ENCODE assay signal across 17 mouse cellular contexts in the genomic region with DNA sequence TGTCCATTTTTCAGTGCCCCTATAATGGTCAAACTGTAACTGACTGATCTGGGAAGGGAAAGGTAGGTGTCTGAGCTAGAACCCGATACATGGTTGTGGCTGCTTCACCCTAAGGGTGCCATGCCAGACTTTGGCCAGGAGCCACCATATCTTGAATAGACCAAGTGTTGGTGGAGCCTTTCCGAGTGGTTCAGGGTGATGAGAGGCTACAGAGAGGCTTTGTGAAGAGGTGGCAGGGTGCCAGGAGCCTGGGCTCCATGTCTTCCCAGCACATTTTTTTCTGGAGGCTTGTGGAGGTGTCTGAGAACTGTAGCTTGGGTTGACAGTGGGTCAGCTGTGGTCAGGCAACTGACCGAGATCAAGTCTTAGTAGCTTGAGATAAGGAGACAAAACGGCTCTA. TPM values are rescaled to one million over a fixed set of nuclear protein-coding genes. Genes with fewer than 3 reads are reported as not detected.
DNase-seq lines count a peak whose midpoint lies in the region; ATAC-seq and TF ChIP-seq lines count a peak whose summit lies in the region.
"Had no signal": no experiment of that assay in that cellular context is flagged by ENCODE, and none has a peak within 500 bp of the region (broad histone marks: within the 10 kb centered on the region; RNA-seq: fewer than 3 reads in every experiment).

No protein-coding gene starts in this region.

- H3K4me3 ChIP-seq in layer of hippocampus, adult 2 months = no peak overlapping the region
- H3K4me3 ChIP-seq in midbrain, postnatal 0 days (ENCODE audit: low read depth, low read length) = no peak overlapping the region
- no peak overlapping the region for H3K4me3 ChIP-seq in midbrain, embryonic 13.5 days (replicated peaks)
- H3K4me3 ChIP-seq: liver, embryonic 15.5 days had no signal

- H3K27ac ChIP-seq in layer of hippocampus, adult 2 months = no peak overlapping the region
- no peak overlapping the region for H3K27ac ChIP-seq in midbrain, postnatal 0 days (ENCODE audit: low read depth, low read length)
- no peak overlapping the region for H3K27ac ChIP-seq in midbrain, embryonic 13.5 days
- H3K27ac ChIP-seq: liver, embryonic 15.5 days had no signal

- no peak for ATAC-seq in midbrain, postnatal 0 days (ENCODE audit: low FRiP score)
- ATAC-seq in midbrain, embryonic 13.5 days = no peak
- peak; percentile 62 for ATAC-seq in erythroblast, adult 5-6 weeks (replicated peaks; ENCODE audit: low FRiP score, poor library complexity, severe bottlenecking)
- ATAC-seq: forebrain, embryonic 16.5 days had no signal

- H3K4me1 ChIP-seq in midbrain, postnatal 0 days (ENCODE audit: insufficient read depth, low read length) = no peaks in the 10 kb centered on the region
- no peaks in the 10 kb centered on the region for H3K4me1 ChIP-seq in midbrain, embryonic 13.5 days (replicated peaks)

- TF ChIP-seq CTCF in layer of hippocampus, adult 2 months (conservative IDR thresholded peaks at IDR 0.05) = no peak
- no peak for TF ChIP-seq CTCF in midbrain, postnatal 0 days (IDR thresholded peaks at IDR 0.05)

- peak; percentile 61 for DNase-seq in layer of hippocampus, adult 11-12 months (ENCODE audit: low spot score)
- no peak for DNase-seq in layer of hippocampus, adult 2 months (ENCODE audit: low spot score in 2 of 2)
- peak; percentile 41 for DNase-seq in midbrain, postnatal 0 days (ENCODE audit: low spot score)
- peak; percentile 36 to 62 for DNase-seq in layer of hippocampus, postnatal 10 days (ENCODE audit: low spot score in 2 of 2)
- no peak for DNase-seq in gastrocnemius, postnatal 4 days (ENCODE audit: low spot score in 2 of 2)
- DNase-seq in embryo, embryonic 9.5 days (ENCODE audit: extremely low spot score) = no peak
- DNase-seq: cerebellum, postnatal 14 days; gastrocnemius, postnatal 25 days; kidney, postnatal 14 days; thymus, adult 18-20 months had no signal

- no peak overlapping the region for H3K9ac ChIP-seq in midbrain, postnatal 0 days (replicated peaks; ENCODE audit: low read length, poor library complexity, severe bottlenecking)
- no peak overlapping the region for H3K9ac ChIP-seq in midbrain, embryonic 13.5 days (replicated peaks)
- H3K9ac ChIP-seq: liver, embryonic 15.5 days had no signal

- H3K9me3 ChIP-seq in midbrain, postnatal 0 days (ENCODE audit: low read length) = no peaks in the 10 kb centered on the region
- no peaks in the 10 kb centered on the region for H3K9me3 ChIP-seq in midbrain, embryonic 13.5 days
- H3K9me3 ChIP-seq: liver, embryonic 15.5 days had no signal

- WGBS in midbrain, postnatal 0 days = 69% methylated on average over 4 of the region's 4 CpGs
- 81% methylated on average over 4 of the region's 4 CpGs for WGBS in midbrain, embryonic 13.5 days

- H3K27me3 ChIP-seq in midbrain, postnatal 0 days (ENCODE audit: insufficient read depth, low read length) = no peaks in the 10 kb centered on the region
- no peaks in the 10 kb centered on the region for H3K27me3 ChIP-seq in midbrain, embryonic 13.5 days
- H3K27me3 ChIP-seq: liver, embryonic 15.5 days had no signal

- no peak overlapping the region for H3K4me2 ChIP-seq in midbrain, postnatal 0 days (ENCODE audit: low read depth, low read length, poor library complexity, severe bottlenecking)
- H3K4me2 ChIP-seq in midbrain, embryonic 13.5 days (replicated peaks) = no peak overlapping the region
- H3K4me2 ChIP-seq: liver, embryonic 15.5 days had no signal

- H3K36me3 ChIP-seq in midbrain, postnatal 0 days (ENCODE audit: insufficient read depth, low read length) = no peaks in the 10 kb centered on the region
- H3K36me3 ChIP-seq in midbrain, embryonic 13.5 days = no peaks in the 10 kb centered on the region
- H3K36me3 ChIP-seq: liver, embryonic 15.5 days had no signal

RNA-seq across cellular contexts. Expression of gene Acap1, which starts 3.9 kb away (rescaled TPM):
- total RNA-seq in layer of hippocampus, adult 2 months (2021) = not detected
- 0.66 TPM in 1 of 2 replicates, not detected in the other for total RNA-seq in midbrain, postnatal 0 days (2014; rRNA removed)
- polyA plus RNA-seq in midbrain, postnatal 0 days (2015; fragmentation: Nextera tagmentation; extraction: Ambion mirVana) = 0.14 TPM in 1 of 2 replicates, not detected in the other
- 0.37 and 0.48 TPM in 2 replicates for polyA plus RNA-seq in midbrain, embryonic 13.5 days (2015; fragmentation: Nextera tagmentation; extraction: Ambion mirVana)
- total RNA-seq in erythroblast, adult 5-6 weeks (2015; ENCODE audit: low replicate concordance) = 9.0 and 15.7 TPM in 2 replicates
- 12.1 and 16.1 TPM in 2 replicates for total RNA-seq in erythroblast, adult 5-6 weeks (2017; ENCODE audit: low replicate concordance)
- under 1 TPM; 0.16 to 0.21 TPM for total RNA-seq in layer of hippocampus, postnatal 10 days (2021)
- 1 to 10 TPM in 1 of 2 experiments, under 1 TPM in 1; 0.65 to 1.1 TPM for total RNA-seq in gastrocnemius, postnatal 4 days (2021)

RNA-seq across cellular contexts. Expression of gene 2810408A11Rik, which starts 9.3 kb away (rescaled TPM):
- 1 to 10 TPM in 1 of 2 experiments, under 1 TPM in 1; 0.64 to 1.0 TPM for total RNA-seq in layer of hippocampus, adult 2 months (2021)
- 3.3 and 8.7 TPM in 2 replicates for total RNA-seq in midbrain, postnatal 0 days (2014; rRNA removed)
- polyA plus RNA-seq in midbrain, postnatal 0 days (2015; fragmentation: Nextera tagmentation; extraction: Ambion mirVana) = 4.8 and 6.2 TPM in 2 replicates
- polyA plus RNA-seq in midbrain, embryonic 13.5 days (2015; fragmentation: Nextera tagmentation; extraction: Ambion mirVana) = 16.1 and 17.1 TPM in 2 replicates
- 2.7 TPM in 1 of 2 replicates, not detected in the other for total RNA-seq in erythroblast, adult 5-6 weeks (2015; ENCODE audit: low replicate concordance)
- 6.0 TPM in 1 of 2 replicates, not detected in the other for total RNA-seq in erythroblast, adult 5-6 weeks (2017; ENCODE audit: low replicate concordance)
- 1 to 10 TPM; 2.4 to 2.5 TPM for total RNA-seq in layer of hippocampus, postnatal 10 days (2021)
- 1 to 10 TPM; 3.2 to 4.1 TPM for total RNA-seq in gastrocnemius, postnatal 4 days (2021)
- total RNA-seq: gastrocnemius, postnatal 25 days; monocyte, adult 5-6 weeks had no signal

RNA-seq across cellular contexts. Expression of gene Neurl4, which starts 9.4 kb away (rescaled TPM):
- total RNA-seq in layer of hippocampus, adult 2 months (2021) = 100 to 1,000 TPM; 122 to 125 TPM
- 112 and 118 TPM in 2 replicates for total RNA-seq in midbrain, postnatal 0 days (2014; rRNA removed)
- 15.2 and 16.7 TPM in 2 replicates for polyA plus RNA-seq in midbrain, postnatal 0 days (2015; fragmentation: Nextera tagmentation; extraction: Ambion mirVana)
- polyA plus RNA-seq in midbrain, embryonic 13.5 days (2015; fragmentation: Nextera tagmentation; extraction: Ambion mirVana) = 18.6 and 19.8 TPM in 2 replicates
- 3.5 and 3.8 TPM in 2 replicates for total RNA-seq in erythroblast, adult 5-6 weeks (2015; ENCODE audit: low replicate concordance)
- total RNA-seq in erythroblast, adult 5-6 weeks (2017; ENCODE audit: low replicate concordance) = 9.3 and 16.0 TPM in 2 replicates
- total RNA-seq in layer of hippocampus, postnatal 10 days (2021) = 100 to 1,000 TPM; 127 to 146 TPM
- total RNA-seq in gastrocnemius, postnatal 4 days (2021) = 10 to 100 TPM; 32.3 to 36.9 TPM

RNA-seq across cellular contexts. Expression of gene Kctd11, which starts 10.3 kb away (rescaled TPM):
- total RNA-seq in layer of hippocampus, adult 2 months (2021) = 1 to 10 TPM; 1.3 to 1.4 TPM
- 0.93 and 1.6 TPM in 2 replicates for total RNA-seq in midbrain, postnatal 0 days (2014; rRNA removed)
- polyA plus RNA-seq in midbrain, postnatal 0 days (2015; fragmentation: Nextera tagmentation; extraction: Ambion mirVana) = 0.57 and 0.92 TPM in 2 replicates
- 1.3 and 1.7 TPM in 2 replicates for polyA plus RNA-seq in midbrain, embryonic 13.5 days (2015; fragmentation: Nextera tagmentation; extraction: Ambion mirVana)
- total RNA-seq in erythroblast, adult 5-6 weeks (2015; ENCODE audit: low replicate concordance) = 1.3 and 2.1 TPM in 2 replicates
- 0.42 and 0.77 TPM in 2 replicates for total RNA-seq in erythroblast, adult 5-6 weeks (2017; ENCODE audit: low replicate concordance)
- total RNA-seq in layer of hippocampus, postnatal 10 days (2021) = under 1 TPM; 0.85 TPM
- total RNA-seq in gastrocnemius, postnatal 4 days (2021) = 1 to 10 TPM; 3.5 to 4.7 TPM

RNA-seq across cellular contexts. Expression of gene Tmem95, which starts 13.7 kb away (rescaled TPM):
- total RNA-seq in layer of hippocampus, adult 2 months (2021) = not detected
- not detected in 2 replicates for total RNA-seq in midbrain, postnatal 0 days (2014; rRNA removed)
- polyA plus RNA-seq in midbrain, postnatal 0 days (2015; fragmentation: Nextera tagmentation; extraction: Ambion mirVana) = not detected in 2 replicates
- not detected in 2 replicates for polyA plus RNA-seq in midbrain, embryonic 13.5 days (2015; fragmentation: Nextera tagmentation; extraction: Ambion mirVana)
- total RNA-seq in erythroblast, adult 5-6 weeks (2015; ENCODE audit: low replicate concordance) = not detected in 2 replicates
- total RNA-seq in erythroblast, adult 5-6 weeks (2017; ENCODE audit: low replicate concordance) = not detected in 2 replicates
- total RNA-seq in layer of hippocampus, postnatal 10 days (2021) = not detected
- not detected for total RNA-seq in gastrocnemius, postnatal 4 days (2021)
- total RNA-seq: gastrocnemius, postnatal 25 days; monocyte, adult 5-6 weeks had no signal
- polyA plus RNA-seq: embryonic facial prominence, embryonic 14.5 days; forebrain, embryonic 16.5 days; liver, embryonic 15.5 days; spleen, adult 2 months had no signal

Comparison
In these comparisons a context has a peak if more than half of its experiments do, and no peak if none do; other contexts are left out.
1. DNase-seq: peak in layer of hippocampus, adult 11-12 months (single experiment), midbrain, postnatal 0 days (single experiment) and layer of hippocampus, postnatal 10 days (2 of 2); none in layer of hippocampus, adult 2 months (0 of 2), gastrocnemius, postnatal 4 days (0 of 2) and embryo, embryonic 9.5 days (single experiment).